Mouse (Mus musculus) liver, embryonic 12.5 days (tissue): ENCODE data around the gene Ankdd1a. TPM values are rescaled to one million over a fixed set of nuclear protein-coding genes. Genes with fewer than 3 reads are reported as not detected.

Source experiments
- ATAC-seq: fragments of 200-750 bp; cut with Nextera tagmentation; 2 replicates; pipeline ENCODE4 v1.8.0; 2017; ENCODE audit warnings: moderate number of reproducible peaks, mild to moderate bottlenecking, moderate library complexity
- H3K27ac ChIP-seq: fragments of 300-500 bp; sonication (generic); 2 replicates; pipeline ENCODE4 v1.5.1; 2016; ENCODE audit warnings: mild to moderate bottlenecking
- H3K27me3 ChIP-seq: fragments of 300-500 bp; sonication (generic); replicated peaks from 2 replicates; pipeline ENCODE4 v1.6.1; 2016; ENCODE audit warnings: mild to moderate bottlenecking, moderate library complexity
- H3K36me3 ChIP-seq: fragments of 300-500 bp; sonication (generic); 2 replicates; pipeline ENCODE4 v1.6.1; 2016; ENCODE audit warnings: mild to moderate bottlenecking, moderate library complexity
- H3K4me1 ChIP-seq: fragments of 300-500 bp; sonication (generic); 2 replicates; pipeline ENCODE4 v1.6.1; 2016
- H3K4me2 ChIP-seq: fragments of 300-500 bp; sonication (generic); 2 replicates; pipeline ENCODE4 v1.6.1; 2016; ENCODE audit warnings: mild to moderate bottlenecking, moderate library complexity
- H3K4me3 ChIP-seq: fragments of 300-500 bp; sonication (generic); 2 replicates; pipeline ENCODE4 v1.5.1; 2016; ENCODE audit warnings: mild to moderate bottlenecking, moderate library complexity
- H3K9ac ChIP-seq: fragments of 300-500 bp; sonication (generic); 2 replicates; pipeline ENCODE4 v1.6.1; 2016; ENCODE audit warnings: mild to moderate bottlenecking, moderate library complexity
- H3K9me3 ChIP-seq: fragments of 300-500 bp; sonication (generic); replicated peaks from 2 replicates; pipeline ENCODE4 v1.6.1; 2016; ENCODE audit warnings: mild to moderate bottlenecking, moderate library complexity
- WGBS: fragments of 180-500 bp; shearing (Covaris S2); methylation state at CpG from one replicate; pipeline ENCODE4 v1.1.7; 2016; ENCODE audit not compliant: insufficient replicate concordance; 5-methylcytosine and 5-hydroxymethylcytosine counted together
- polyA plus RNA-seq: library from polyadenylated mRNA; unstranded; fragments of >200 nt; fragmentation: Nextera tagmentation; extraction: Ambion mirVana; gene quantifications from 2 replicates; pipeline ENCODE4 v1.2.1, GENCODE M21; 2016

Ankdd1a gene
- polyA plus RNA-seq, 1 experiment from 2014 or later = not detected

- Histone ChIP-seq H3K27ac (no peak overlapping the region), H3K36me3 (peaks cover 73% of the 10 kb centered on the region), H3K4me3 (no peak overlapping the region), H3K9ac (no peak overlapping the region), H3K9me3 (no peaks in the 10 kb centered on the region), H3K4me1 (no peaks in the 10 kb centered on the region), H3K4me2 (no peak overlapping the region), H3K27me3 (no peaks in the 10 kb centered on the region)
- no peak for ATAC-seq
- 84% methylated on average over 4 of the region's 4 CpGs for WGBS
Observed at GRCm38 (mm10) chr9:65444692-65445091, 75.3 kb downstream of the Ankdd1a start.

Other genes with a start within 250 kb of the Ankdd1a start
- gene Clpx, start 225.9 kb downstream of the Ankdd1a start, polyA plus RNA-seq = 34.9 and 36.8 TPM in 2 replicates
- 9.8 and 10.9 TPM in 2 replicates for gene Pdcd7, start 174.1 kb downstream of the Ankdd1a start, polyA plus RNA-seq
- gene Ubap1l, start 159.2 kb downstream of the Ankdd1a start, polyA plus RNA-seq = not detected in 2 replicates
- gene Kbtbd13, start 128.5 kb downstream of the Ankdd1a start, polyA plus RNA-seq = 0.21 and 0.26 TPM in 2 replicates
- gene Rasl12, start 121.7 kb downstream of the Ankdd1a start, polyA plus RNA-seq = 0.35 and 0.45 TPM in 2 replicates
- gene Slc51b, start 97.2 kb downstream of the Ankdd1a start, polyA plus RNA-seq = 0.32 TPM in 1 of 2 replicates, not detected in the other
- 11.7 and 12.9 TPM in 2 replicates for gene Mtfmt, start 84.4 kb downstream of the Ankdd1a start, polyA plus RNA-seq
- 29.9 and 31.1 TPM in 2 replicates for gene Spg21, start 59.2 kb downstream of the Ankdd1a start, polyA plus RNA-seq
- gene Plekho2, start 59.8 kb upstream of the Ankdd1a start, polyA plus RNA-seq = 37.2 and 39.1 TPM in 2 replicates
- gene Pif1, start 67.0 kb upstream of the Ankdd1a start, polyA plus RNA-seq = 16.1 and 17.4 TPM in 2 replicates
- 19.2 and 19.3 TPM in 2 replicates for gene Rbpms2, start 109.5 kb upstream of the Ankdd1a start, polyA plus RNA-seq
- 70.3 and 71.0 TPM in 2 replicates for gene Oaz2, start 147.8 kb upstream of the Ankdd1a start, polyA plus RNA-seq